Mouse (Mus musculus) liver, adult 2 months (tissue): Measurements from ENCODE around the gene Rims4.

Experiments
- CTCF ChIP-seq: fragments of 200-500 bp; IDR thresholded peaks from 2 replicates; pipeline ENCODE4 v1.5.1; 2011; ENCODE audit warnings: low read depth, low read length, control low read depth
- POLR2A ChIP-seq: fragments of 200-500 bp; IDR thresholded peaks from 2 replicates; pipeline ENCODE4 v1.6.1; 2011; ENCODE audit warnings: low read length, control low read depth; ENCODE audit not compliant: insufficient read depth; ENCODE audit errors: extremely low read depth

DNA sequence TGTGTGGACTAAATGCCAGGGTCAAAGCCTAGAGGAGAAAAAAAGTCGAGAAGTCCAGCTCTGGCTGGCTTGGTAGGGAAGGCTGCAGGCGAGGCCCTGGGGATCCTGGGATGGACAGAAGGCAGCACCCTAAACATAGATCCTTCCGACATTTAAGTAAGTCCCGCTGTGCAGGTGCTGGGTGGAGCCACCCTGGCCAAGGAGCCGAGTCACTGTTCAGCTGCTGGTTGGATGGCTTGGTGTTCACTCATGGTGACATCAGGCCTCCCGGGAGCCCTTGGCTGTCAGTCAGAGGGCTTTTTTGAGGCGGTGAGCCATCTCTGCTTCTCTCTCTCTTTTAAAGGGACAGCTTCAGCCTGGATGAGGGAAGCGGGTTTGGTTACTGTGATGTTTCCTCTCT lies 21.0 kb upstream of the Rims4 start:
- TF ChIP-seq POLR2A (no peak), CTCF (no peak)
